Mouse (Mus musculus): ENCODE data around the gene Rps10. TPM values are rescaled to one million over a fixed set of nuclear protein-coding genes. Genes with fewer than 3 reads are reported as not detected.

The Rps10 gene
- total RNA-seq, 2 experiments from 2014 or later = 476 to 516 TPM

DNA sequence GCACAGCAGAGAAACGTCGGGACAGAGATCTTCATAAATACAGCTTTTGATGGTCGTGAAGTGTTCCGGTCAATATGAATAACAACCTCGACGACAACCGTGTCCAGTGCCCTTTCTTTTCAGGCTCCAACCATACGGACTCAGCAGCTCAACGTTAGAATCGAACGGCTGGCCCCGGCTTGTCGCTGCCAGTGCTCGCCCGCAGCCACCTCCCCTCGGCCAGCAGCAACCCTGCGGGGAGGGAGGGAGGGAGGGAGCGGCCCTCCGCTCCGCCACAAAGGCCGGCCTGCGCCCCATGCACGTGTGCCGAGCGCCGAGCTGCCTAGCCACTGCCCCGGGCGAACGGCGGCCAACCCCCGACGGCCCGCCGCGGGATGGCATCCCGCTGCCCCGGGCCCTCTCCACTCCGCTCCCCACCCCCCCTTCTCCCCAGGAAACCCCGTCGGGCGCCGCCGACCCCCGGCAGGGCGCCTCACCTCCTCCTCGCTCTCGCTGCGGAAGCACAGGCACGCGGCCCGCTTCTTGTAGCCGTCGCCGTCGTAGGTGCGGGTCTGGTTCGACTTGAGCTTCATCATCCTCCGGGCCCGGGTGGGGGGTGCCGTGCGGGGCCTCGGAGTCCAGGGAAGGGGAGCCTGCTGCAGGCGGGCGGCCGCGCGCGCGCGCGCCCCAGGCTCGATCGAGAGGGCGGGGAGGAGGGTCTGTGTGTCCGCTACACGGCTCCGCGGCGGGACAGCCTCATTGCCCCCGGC, 13.7 kb downstream of the Rps10 start:
- intact Hi-C loops (cut with DNase I) = loop anchor here (5.0 kb wide), 1 partner anchor 35 kb away; no protein-coding TSS in a partner anchor
- DNase-seq (ENCODE audit: low spot score) = no peak

- DNase-seq (ENCODE audit: low spot score) = no peak
- intact Hi-C loops (cut with DNase I) = loop anchor here (2.0 to 5.0 kb wide), 2 partner anchors 17 to 35 kb away; no protein-coding TSS in a partner anchor
Observed at GRCm38 (mm10) chr17:27621705-27622531, 14.6 kb downstream of the Rps10 start.

- intact Hi-C loops (cut with DNase I) = loop anchor here (2.0 to 5.0 kb wide), 2 partner anchors 16 to 34 kb away; no protein-coding TSS in a partner anchor
- no peak for DNase-seq (ENCODE audit: low spot score)
Observed at GRCm38 (mm10) chr17:27621161-27621560, 15.3 kb downstream of the Rps10 start.

DNA sequence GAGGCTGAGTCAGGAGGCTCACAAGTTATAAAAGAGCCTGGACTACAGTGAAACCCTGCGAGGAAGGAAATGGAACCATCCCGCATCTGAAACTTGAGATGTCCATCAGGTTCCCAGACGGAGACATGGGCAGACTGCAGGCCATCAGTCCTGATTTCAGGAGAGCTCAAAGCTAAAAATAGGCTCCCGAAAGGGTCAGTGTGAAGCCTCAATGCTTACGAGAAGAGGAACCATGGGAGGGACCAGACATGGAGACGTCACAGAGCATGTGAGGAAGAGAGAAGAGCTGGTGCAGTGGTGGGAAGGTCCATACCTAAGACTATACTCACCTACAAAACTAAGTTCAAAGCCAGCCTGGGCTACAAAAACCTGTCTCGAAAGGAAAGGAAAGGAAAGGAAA, 21.1 kb downstream of the Rps10 start:
- no peak for DNase-seq (ENCODE audit: low spot score)
- intact Hi-C loops (cut with DNase I) = no loop called here

DNA sequence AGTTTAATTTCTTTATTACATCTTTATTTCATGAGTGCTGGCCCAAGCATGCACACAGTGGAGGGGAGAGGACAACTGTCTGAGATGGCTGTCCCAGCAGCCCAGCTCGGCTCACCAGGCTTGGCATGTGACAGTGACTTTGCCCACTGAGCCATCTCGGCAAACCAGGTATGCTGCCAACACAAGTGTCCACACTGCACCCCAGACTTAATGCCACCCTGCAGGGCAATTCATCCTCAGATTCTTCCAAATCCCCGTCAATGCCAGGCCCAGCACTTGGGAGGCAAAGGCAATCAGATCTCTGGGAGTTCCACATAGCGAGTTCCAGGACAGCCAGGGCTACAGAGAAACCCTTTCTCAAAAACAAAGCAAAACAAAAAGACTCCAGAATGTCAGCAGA, 23.5 kb downstream of the Rps10 start:
- intact Hi-C loops (cut with DNase I) = no loop called here
- no peak for DNase-seq (ENCODE audit: low spot score)

DNA sequence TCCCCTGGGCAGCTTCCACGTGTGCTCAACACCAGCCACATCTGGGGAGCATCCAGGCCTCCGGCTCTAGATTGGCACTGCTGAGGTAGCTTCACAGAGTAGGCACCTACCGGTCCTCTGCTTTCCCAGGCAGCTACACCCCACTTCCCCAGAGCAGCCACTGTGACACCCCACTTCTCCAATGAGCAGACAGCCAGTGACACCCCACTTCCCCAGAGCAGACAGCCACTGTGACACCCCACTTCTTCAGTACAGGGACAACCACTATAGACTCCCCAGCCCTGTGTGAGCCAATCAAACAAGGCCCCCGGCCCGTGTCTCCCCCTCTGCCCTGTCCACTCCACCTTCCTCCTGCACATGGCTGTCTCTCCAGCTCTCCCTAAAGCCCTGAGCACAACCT, 24.5 kb downstream of the Rps10 start:
- DNase-seq (ENCODE audit: low spot score) = no peak
- intact Hi-C loops (cut with DNase I) = no loop called here

- no peak for DNase-seq (ENCODE audit: low spot score)
- intact Hi-C loops (cut with DNase I) = no loop called here
Observed at GRCm38 (mm10) chr17:27611519-27611884, 25.0 kb downstream of the Rps10 start.

DNA sequence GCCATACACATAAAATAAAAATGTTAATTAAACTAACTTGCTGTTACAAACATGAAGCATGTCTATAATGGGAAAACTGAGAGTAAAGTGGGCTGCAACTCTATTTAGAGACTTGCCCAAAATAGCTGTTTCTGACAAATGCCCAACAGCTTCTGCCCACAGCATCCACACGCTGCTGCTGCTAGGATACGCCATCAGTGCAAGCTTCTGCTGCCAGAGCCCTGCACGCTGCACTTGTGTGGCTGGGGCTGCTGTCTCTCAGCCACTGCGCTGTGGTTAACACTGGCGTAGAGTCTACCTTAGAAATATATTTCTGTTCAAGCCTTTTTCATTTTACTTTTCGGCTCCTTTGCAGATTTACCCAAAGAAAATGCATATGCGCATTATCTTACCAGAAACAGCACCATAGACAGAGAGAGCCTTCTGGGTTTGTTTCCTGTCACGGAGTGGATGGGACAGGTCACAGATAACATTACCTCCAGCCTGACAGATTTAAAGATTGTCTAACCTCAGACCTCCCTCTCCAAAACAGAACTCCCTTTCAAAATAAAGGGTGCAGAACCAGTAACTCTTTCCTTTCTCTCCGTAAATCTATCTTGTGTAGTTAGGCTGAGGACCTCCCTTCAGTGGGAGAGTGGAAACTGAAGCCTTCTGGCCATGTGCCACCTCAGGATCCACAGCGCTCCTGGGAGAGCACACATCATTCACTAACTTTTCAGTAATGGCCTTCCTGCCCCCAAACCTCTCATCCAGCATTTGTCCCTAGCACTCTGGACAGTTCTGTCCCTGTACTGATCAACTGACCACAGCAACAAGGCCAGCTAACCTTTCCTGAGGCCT, 25.6 kb downstream of the Rps10 start:
- DNase-seq (ENCODE audit: low spot score) = no peak
- intact Hi-C loops (cut with DNase I) = no loop called here

GRCm38 (mm10) chr17:27609576-27609975, 26.9 kb downstream of the Rps10 start:
- DNase-seq (ENCODE audit: low spot score) = no peak
- intact Hi-C loops (cut with DNase I) = no loop called here

DNA sequence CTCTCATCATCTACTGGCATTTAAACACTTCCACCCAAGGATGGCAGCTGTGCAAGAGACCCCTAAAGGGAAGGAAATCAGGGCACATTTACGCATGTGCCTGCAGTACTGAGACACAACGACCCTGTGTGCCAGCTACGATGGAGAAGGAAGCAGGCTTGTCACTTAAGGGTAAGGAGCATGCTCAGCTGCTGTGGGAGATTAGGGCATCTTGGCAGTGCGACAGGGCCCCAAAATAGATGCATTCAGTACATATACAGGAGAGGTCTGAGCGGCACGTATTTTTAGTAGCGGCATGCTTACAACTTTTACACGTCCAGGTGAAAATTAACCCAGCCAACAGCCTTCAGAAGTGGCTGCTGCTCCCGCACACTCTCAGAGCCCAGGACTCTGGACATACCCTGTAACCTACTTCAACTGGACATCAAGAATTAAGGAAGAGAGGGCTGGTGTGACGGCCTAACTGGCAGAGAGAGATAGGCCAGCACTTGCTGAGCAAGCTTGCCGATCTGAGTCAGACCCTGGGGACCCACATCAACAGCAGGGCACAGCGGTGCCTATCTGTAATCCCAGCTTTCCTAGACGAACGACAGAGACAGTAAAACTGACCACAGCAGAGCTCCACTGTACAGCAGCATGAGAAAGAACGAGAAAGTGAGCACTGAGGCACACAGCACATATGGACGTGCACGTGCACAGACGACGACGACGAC, 32.8 kb downstream of the Rps10 start:
- peak; percentile 23 for DNase-seq (ENCODE audit: low spot score)
- intact Hi-C loops (cut with DNase I) = loop anchor here (2.0 kb wide), 1 partner anchor 17 kb away; no protein-coding TSS in a partner anchor

DNA sequence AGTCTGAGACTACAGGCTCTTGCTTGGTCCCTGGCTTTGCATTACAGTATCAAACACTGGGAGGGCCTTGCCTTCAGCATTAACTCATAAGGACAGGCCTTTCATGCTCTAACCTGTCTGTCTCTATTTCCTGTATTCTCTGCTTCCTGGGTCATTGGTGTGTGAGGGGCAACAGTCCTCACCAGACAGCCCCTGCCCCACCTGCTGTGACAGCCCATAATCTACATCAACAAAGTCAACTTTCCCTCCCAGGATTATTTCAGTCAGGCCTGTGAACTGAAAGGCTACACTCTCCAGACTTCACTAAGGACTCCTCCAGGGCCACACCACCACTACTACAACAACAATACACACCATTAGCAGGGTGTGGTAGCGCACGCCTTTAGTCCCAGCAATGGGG, 33.4 kb downstream of the Rps10 start:
- intact Hi-C loops (cut with DNase I) = no loop called here

DNA sequence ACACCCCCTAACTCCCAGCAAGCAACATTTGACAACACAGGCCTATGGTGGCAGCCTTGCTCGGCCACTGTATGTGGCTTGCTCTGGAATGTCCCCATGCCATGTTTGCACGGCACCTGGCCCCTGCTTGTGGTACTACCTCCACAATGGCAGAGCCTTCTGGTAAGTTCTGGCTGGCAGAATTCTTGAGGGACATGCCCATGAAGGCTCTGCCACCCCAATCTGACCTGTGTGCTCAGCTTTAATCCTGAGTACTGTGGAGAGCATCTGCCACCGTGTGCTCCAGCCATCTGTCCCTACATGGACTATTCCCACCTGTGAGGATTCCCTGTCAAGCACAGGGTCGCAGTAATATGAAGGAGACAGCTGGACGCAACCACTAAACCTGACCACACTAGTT, 35.6 kb downstream of the Rps10 start:
- intact Hi-C loops (cut with DNase I) = no loop called here
- DNase-seq (ENCODE audit: low spot score) = no peak

More for the DNA sequence above, 33.4 kb downstream of the Rps10 start:
- DNase-seq (ENCODE audit: low spot score) = no peak

DNA sequence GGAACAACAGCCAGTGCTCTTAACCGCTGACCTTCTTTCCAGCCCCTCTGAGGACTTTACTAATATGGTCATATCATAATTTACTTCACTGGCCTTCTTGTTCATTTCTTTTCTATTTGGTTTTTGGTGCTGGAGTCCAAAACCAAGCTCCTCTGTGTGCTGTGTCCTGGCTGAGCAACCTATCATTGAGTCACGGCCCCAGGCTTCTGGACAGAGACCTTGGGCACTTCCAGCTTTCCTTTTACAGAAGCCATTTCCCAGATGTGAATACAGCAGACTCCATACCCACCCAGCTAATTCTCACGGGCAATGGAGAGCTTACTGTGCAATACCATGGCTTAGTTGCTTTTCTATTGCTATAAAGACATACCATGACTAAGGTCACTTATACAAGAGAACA, 36.2 kb downstream of the Rps10 start:
- intact Hi-C loops (cut with DNase I) = no loop called here
- no peak for DNase-seq (ENCODE audit: low spot score)

- no peak for DNase-seq (ENCODE audit: low spot score)
- intact Hi-C loops (cut with DNase I) = no loop called here
Observed at GRCm38 (mm10) chr17:27596376-27597190, 39.9 kb downstream of the Rps10 start.

GRCm38 (mm10) chr17:27595659-27596375, 40.7 kb downstream of the Rps10 start:
- intact Hi-C loops (cut with DNase I) = no loop called here
- DNase-seq (ENCODE audit: low spot score) = no peak

DNA sequence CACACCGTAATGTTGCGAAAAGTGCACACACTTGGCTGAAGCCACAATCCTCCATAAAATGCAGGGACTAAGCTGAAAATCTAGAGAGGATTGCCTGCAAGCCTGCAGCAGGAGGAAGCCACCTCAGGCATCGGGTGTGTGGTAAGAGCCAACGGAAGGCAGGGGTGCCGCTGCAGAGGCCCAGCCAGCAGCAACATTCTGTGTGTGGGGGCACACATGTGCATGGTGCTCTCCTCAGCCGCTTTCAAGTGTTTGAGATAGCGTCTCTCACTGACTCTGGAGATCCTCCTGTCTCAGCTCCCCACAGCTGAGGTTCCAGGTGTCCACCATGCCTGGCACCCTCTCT, 43.9 kb downstream of the Rps10 start:
- DNase-seq (ENCODE audit: low spot score) = no peak
- intact Hi-C loops (cut with DNase I) = no loop called here

- intact Hi-C loops (cut with DNase I) = no loop called here
Observed at GRCm38 (mm10) chr17:27591826-27592564, 44.5 kb downstream of the Rps10 start.

GRCm38 (mm10) chr17:27588231-27588630, 48.2 kb downstream of the Rps10 start:
- intact Hi-C loops (cut with DNase I) = loop anchor here (5.0 kb wide), 1 partner anchor 34 kb away; the partner anchor contains the start of gene Nudt3
- DNase-seq (ENCODE audit: low spot score) = no peak

More at GRCm38 (mm10) chr17:27591826-27592564, 44.5 kb downstream of the Rps10 start:
- no peak for DNase-seq (ENCODE audit: low spot score)
